Mouse (Mus musculus) erythroblast, adult 5-6 weeks (primary cell): ENCODE results near the gene Ncapd2. TPM values are rescaled to one million over a fixed set of nuclear protein-coding genes. Genes with fewer than 3 reads are reported as not detected.

Source experiments
- ATAC-seq: replicated peaks from 2 replicates; pipeline ENCODE4 v1.8.0; 2016; ENCODE audit warnings: moderate number of reproducible peaks, mild to moderate bottlenecking, moderate TSS enrichment, inconsistent platforms; ENCODE audit not compliant: poor library complexity, low FRiP score, severe bottlenecking
- total RNA-seq, 2 experiments: library from RNA; stranded (forward) in 1 of 2; stranded (reverse) in 1 of 2; fragments of 150-400 nt in 1 of 2; fragments of 200-764, 138-1000 nt in 1 of 2; gene quantifications; 2 replicates each; pipeline versions ENCODE4 v1.2.3 to v1.2.4; 2015 to 2017; ENCODE audit warnings: low replicate concordance in 2 of 2

Ncapd2 gene
- total RNA-seq, 2 experiments from 2014 or later: 137 to 139 TPM

DNA sequence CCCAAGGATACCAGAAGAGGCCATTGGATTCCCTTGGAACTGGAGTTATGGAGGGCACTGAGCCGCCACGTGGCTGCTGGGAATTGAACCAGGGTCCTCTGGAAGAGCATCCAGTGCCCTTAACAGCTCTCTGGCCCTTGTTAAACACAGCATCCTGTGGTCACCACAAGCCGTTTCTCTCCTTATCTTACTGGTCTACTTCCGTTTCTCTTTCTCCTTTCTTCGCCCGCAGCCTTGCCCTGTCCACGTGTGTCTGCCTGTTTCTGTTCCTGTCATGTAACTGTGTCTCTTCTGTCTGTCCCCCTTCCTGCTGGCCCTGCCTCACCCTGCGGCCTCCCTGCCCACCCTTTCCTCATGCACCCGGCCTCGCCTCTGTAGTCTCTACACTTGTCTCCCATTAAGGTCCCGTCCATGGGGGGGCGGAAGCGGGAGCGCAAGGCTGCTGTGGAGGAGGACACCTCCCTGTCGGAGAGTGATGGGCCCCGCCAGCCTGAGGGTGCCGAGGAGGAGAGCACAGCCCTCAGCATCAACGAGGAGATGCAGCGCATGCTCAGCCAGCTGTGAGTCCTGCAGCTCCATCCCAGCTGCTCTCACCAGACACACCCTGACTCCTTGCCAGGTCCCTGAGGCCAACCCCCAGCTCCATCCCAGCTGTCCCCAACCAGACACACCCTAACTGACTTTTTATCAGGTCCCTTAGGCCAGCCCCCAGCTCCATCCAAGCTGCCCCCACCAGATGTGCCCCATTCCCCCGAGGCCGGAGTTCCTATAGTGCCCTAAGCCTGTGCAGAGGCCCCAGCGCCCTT, 39.1 kb downstream of the Ncapd2 start:
- no peak for ATAC-seq

DNA sequence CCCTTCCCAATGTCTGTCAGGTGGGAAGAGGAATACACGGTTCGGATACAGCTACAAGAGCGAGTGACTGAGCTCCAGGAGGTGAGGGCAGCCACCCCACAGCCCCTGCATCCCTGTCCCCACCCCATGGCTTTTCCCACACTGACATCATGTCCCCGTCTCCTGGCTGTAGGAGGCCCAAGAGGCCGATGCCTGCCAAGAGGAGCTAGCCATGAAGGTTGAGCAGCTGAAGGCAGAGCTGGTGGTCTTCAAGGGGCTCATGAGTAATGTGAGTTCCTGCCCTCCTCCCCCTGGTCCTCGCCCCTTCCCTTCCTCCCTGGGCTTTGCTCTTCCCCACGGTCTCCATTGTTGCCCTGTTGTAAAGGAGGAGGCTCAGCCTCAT, 41.9 kb downstream of the Ncapd2 start:
- no peak for ATAC-seq

DNA sequence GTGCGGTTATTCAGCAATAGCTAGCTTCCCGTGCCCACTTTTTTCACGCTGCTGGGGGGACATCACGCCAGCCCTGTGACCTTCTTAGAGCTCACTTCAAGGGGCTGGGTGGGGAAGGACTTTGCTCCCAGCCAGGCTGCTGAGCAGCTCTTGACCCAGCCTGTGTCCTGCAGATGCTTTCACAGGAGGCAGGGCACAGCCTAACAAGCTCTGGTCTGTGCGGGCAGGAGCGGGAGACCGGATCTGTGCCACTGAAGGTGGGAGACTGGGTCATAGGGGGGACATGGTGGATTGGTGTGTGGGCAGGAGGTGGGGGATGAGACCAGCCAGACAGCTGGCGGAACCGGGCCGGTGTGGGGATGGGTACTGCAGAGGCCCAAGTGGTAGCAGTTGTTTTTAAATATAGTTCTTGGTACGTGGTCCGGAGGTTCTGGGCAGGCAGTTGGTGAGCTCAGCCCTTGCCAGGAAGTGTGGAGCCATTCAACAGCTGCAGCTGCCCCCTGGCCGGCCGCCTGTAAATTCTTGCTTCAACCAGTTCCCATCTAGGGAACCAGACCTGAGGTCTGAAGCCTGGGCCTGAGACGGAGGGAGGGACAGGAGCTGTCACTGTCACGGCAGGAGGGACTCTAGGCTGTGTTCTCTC, 42.5 kb downstream of the Ncapd2 start:
- no peak for ATAC-seq

DNA sequence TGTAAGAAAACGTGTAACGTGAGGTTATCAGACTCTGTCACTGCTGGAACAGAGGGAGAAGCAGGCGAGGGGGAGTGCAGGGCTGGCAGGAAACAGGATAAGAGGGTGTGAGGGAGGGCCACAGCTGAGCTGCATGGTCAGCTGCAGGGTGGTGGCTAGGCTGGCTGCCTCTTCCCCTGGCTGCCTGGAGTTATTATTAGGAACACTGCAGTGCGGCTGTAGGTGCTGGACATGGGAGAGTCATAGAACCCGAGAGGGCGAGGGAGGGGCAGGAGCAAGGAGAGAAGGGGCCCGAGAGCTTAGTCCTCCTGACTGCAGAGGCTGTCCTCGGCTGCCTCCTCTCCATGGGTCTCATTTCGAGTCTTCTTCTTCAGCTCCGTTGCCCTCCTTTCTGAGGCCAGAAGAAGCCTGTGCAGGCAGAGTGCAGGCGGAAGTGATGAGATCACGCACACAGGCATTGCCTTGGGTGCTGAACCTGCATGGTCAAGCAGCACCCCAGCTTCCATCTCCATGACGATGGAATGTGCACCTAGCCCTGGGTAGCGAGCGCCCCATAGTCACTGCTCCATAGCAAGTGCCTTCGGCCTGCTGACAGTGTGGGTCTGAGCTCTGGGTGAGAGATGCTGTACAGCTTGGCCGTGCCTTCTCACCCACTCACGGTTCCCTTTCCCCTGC, 43.1 kb downstream of the Ncapd2 start:
- no peak for ATAC-seq

DNA sequence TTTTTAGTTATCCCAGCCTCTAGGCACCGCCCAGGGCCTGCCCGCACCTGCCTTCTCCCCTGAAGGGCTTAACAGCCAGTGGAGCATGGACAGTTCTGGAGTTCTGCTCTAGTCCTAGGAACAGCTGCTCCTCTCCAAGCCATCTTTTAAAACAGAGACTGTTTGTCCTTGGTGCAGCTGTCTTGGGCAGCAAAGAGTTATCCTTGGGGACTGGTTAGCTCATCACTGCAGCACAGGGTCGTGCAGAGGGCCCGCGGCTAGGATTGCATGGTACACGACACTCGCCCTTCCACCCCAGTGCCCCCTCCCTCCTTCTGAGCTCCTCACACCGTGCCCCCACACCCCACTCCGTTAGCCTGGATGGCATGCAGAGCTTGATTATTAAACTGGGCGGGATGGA, 44.2 kb downstream of the Ncapd2 start:
- no peak for ATAC-seq

DNA sequence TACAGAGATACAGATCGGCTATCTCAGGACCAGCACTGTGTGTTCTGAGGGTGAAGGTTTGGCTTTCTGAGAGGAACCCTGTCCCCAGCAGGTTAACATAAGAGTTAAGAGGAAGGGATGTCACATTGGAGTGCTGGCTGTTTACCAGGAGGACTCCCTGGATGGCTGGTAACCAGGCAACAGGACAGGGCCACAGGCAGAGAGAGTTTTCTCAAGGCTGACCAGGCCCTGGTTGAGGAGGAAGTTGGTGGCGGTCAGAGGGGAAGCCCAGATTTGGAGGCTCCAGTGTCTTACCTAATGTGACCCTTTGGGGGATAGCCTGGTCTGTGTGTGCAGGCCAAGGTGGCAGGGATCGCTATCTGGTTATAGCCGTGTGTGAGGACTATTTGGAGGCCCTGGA, 44.7 kb downstream of the Ncapd2 start:
- no peak for ATAC-seq

DNA sequence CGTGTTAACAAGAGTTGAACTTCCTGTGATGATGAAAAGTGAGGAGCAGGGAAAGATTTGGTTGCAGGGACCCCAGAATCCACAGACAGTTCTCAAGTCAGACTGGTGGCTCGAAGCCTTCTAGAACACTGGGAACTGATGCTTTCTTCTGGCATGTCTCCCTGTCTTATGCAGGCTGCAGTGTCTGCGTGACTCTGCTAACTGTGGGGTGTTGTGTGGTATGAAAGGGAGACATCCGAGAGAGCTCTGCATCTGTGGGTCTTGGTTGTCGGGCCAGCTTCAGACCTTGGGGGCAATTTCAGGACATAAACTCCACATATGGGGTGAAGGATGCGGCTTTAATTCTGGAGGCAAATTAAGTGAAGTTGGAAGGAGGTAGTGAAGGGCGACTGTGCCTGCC, 45.4 kb downstream of the Ncapd2 start:
- no peak for ATAC-seq

DNA sequence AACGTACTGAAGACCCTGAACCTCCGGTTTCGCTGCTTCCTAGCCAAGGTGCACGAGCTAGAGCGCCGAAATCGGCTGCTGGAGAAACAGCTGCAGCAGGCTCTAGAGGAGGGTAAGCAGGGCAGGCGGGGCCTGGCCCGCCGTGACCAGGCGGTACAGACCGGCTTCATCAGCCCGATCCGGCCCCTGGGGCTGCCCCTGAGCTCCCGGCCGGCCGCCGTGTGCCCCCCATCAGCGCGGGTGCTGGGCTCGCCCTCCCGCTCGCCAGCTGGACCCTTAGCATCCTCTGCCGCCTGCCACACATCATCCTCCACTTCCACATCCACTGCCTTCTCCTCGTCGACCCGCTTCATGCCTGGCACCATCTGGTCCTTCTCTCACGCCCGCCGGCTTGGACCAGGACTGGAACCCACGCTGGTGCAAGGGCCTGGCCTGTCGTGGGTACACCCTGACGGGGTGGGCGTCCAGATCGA, 46.0 kb downstream of the Ncapd2 start:
- peak; percentile 51; the same call in 1 of the 2 replicates for ATAC-seq

DNA sequence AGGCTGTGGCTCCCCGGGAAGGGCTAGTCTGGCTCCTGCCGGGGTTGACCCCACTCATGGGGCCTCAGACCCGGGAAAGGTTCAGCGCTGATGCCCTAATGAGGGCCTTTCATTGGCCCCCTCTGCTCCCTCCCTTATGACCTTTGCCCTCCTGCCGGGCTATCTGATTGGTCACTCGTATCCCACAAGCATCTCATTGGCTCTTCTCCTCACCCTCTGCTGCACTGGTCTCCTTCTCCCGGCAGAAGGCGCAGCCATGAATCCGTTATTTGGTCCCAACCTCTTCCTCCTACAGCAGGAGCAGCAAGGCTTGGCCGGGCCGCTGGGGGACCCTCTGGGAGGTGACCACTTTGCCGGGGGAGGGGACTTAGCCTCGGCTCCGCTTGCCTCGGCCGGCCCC, 46.5 kb downstream of the Ncapd2 start, which contains the start of gene Iffo1:
Iffo1 (plus strand) TSS at position 241 of the 400 bp plus-strand sequence.
- peak; percentile 94 for ATAC-seq

DNA sequence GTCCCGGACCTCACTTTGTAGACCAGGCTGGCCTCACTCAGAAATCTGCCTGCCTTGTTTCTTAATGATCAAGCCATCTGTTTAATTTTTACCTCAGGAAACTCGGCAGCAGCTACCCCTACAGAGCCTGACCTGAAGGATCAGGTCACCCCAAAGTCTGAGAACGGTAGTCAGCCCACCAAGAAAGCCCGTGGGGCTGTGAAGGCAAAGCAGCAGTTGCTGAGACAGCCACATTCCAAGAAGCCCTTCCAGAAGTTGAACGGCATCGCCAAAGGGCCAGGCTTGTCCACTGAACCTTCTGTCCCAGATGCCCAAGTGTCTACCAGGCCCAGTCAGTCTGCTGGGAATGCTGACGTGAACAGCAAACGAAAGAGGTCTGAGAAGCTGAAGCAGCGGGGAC, 47.6 kb downstream of the Ncapd2 start:
- ATAC-seq: no peak

DNA sequence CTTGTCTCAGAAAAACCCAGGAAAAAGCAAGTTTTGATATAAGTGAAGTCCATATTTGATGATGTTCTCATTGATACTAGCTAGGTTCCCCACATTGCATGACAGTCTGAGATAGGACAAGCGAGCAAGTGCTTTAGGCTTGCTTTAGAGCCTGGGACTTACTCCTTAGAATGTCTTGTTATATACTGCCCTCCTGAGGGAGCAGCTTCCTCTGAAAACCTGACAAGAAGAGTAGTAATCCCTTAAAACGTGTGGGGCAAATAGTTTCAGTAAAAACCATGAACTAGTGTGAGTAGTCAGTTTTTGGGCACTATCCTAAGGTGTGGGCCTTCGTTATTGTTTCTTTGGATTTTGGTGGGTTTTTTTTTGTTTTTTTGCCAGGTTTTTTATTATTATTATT, 48.4 kb downstream of the Ncapd2 start:
- ATAC-seq: no peak

DNA sequence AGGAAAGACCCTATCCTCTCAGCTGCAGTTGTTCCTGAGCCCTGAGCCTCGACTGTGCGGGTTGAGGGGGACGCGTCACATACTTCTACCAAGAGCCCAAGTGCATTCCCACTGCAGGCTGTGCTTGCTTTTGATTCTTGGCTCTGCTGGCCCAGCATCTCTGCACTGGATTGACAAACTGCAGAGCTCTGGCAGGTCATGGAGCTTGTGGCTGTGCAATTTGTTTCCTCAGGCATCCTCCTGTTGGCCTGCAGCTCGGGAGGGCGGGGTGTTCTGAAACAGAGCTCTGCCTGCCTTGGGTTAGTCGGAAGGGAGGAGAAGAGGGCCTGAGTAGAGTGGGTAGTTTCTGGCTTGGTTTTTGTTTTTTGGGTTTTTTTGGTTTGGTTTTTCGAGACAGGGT, 49.1 kb downstream of the Ncapd2 start:
- no peak for ATAC-seq

DNA sequence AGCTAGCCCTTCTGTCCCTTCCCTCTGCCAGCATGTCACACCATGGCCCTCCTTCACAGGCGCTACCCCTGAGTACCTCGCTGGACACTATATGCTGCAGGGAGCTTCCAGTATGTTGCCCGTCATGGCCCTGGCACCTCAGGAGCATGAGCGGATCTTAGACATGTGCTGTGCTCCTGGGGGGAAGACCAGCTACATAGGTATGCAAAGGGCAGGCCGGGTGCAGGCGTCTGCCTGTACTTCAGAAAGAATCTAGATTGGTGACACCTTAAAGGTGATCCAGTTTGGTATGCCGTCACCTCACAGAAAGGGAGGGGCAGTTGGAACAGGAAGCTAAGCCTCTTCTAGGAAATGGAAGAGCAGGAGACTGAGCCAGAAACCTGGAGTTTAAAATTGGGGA, 51.8 kb downstream of the Ncapd2 start:
- ATAC-seq: no peak

DNA sequence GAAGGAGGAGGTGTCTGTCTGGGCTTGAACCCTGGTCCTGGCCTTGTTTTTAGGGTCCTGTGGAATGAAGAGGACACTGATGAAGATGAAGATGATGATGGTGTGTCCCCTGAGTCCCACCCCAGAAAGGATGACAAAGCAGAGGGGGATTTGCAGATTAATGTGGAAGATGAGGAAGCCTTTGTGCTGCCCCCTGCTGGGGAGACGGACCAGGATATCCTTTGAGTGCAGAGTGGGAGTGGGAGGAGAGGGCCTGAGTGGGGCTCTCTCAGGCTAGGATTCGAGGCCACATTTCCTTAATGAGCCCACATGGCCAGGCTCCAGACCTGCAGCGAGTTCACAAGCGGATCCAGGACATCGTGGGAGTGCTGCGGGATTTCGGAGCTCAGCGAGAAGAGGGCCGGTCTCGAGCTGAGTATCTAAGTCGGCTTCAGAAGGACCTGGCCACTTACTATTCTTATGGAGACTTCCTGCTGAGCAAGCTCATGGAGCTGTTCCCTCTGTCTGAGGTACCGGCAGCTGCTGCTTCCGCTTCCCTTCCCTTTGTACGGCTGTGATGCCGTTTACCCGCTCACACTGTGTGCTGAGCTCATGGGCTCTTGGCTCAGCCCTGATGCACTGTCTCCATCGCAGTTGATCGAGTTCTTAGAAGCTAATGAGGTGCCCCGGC, 54.4 kb downstream of the Ncapd2 start:
- peak; percentile 57; the same call in 1 of the 2 replicates for ATAC-seq

DNA sequence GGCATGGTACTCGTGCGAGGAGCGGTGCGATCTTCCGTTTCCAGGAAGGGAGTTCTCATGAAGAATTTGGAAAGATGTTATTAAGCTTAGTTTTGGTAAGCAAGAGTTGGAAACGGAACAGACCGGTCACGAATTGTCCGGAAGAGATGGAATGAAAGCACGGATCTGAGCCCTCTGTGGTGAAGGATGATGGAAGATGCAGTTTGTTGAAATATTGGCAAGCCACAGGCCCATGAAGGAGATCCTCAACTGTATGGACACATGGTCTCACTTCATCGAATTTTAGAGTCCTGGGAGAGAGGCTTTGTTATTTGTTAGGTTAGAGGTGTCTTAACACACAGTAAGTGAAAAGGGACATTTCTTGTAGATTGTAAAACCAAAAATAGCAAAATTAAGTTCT, 59.0 kb downstream of the Ncapd2 start:
- no peak for ATAC-seq

DNA sequence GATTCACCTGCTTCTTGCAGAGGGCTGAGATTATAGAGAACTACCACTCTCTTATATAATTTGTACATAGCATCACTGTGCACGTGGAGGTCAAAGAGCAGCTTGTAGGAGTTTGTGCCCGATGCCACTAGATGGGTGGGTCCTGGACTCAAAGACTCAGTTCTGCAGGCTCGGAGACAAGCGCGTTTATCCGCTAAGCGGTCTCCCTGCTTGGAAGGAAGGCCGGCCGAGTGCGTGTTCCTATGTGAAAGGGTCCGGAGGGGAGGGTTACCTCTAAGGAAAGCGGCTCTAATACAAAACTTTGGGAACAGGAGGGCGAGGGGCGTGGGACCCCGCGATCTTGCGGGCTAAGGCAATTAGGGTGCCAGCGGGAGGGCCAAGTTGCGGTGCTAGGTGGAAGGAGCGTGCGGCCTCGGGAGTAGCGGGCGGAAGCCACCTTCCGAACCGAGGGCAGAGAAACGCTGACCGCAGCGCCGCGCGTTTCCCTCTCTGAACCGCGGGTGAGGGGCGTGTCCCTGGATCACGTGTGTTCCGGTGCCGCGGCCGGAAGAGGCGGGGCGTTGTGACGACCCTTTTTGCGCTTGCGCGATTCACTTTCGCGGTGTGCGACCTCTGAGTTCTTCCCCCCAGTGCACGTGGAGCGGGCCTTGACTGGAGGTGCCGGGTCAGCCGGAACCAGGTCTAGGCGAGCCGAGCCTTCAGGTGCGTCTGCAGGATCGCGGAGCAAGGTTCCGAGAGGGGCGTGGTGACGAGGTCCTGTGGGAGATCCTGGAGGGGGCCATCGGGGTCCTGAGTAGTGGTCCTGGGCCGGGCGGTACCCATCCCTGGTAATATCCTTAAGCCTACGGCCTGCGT, 60.0 kb downstream of the Ncapd2 start, which contains the start of gene Nop2:
Nop2 (plus strand) TSS at position 608 of the 855 bp plus-strand sequence.
- ATAC-seq: peak; percentile 97

DNA sequence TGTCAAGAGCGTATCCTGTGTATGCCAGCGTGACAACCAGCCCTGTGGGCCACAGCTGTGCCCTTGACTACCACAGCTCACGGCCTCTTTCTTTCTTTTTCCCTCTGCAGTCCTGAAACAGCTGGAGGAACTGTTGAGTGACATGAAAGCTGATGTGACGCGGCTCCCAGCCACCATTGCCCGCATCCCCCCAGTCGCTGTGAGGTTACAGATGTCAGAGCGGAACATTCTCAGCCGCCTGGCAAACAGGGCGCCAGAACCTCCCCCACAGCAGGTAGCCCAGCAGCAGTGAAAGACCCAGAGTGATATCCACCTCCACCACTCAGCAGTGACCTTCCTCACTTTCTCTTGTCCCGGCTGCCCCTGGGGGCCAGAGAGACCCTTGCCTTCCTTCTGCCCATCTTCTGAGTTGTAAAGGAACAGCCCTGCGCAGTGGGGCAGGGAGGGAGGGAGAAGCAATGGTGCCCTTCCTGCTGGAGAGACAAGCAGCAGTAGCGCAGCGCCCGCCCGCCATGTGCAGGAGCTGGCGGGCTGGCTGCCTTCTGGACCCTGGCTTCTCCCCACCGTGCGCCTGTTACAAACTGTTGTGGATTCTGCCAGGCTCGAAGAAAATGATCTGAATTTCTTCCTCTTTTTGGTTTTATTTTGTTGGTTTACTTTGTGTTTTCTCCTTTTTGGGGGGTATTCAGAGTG, 61.6 kb downstream of the Ncapd2 start:
- ATAC-seq: no peak

DNA sequence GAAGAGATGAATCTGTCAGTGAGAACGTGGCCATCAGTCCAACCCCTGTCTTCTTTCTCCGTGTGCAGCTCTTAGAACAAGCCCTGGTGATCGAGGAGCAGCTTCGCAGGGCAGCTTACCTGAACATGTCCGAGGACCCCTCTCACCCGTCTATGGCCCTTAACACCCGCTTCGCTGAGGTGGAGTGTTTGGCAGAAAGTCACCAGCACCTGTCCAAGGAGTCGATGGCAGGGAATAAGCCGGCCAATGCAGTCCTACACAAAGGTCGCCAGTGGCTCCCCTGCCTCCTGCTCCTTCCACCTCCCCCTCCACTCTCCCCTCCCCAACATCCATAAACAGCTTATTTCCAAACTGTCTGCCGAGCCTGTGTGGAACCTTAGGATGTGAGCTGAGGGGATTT, 62.8 kb downstream of the Ncapd2 start:
- ATAC-seq: no peak

DNA sequence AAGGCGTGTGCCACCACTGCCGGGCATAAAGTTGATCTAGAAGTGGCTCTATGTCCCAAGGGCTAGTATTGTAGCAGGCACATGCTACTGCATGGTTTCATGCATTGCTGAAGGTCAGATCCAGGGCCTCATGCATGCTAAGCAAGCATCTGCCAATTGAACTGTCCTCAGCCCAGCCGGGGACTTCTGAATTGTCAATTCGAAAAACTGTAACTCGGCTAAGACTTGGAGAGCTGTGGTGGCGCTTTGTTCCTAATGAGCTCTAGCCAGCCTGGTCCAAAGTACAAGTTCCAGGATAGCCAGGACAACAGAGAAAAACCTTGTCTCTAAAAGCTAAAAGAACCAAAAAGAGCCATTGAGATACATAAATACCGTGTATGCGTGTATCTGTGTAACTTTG, 72.1 kb downstream of the Ncapd2 start:
- ATAC-seq: no peak
